Mouse (Mus musculus) cerebellum, adult 2 months (tissue): ENCODE measurements at regions not wholly inside any gene's neighbourhood (a gene's known extent, or its start where the extent isn't known, plus 50 kb on each side); places are given as distances from the start of the nearest gene placed in this dataset.

ENCODE experiments used
- DNase-seq, 2 experiments: peaks; one replicate each; pipeline ENCODE4 v3.0.0; 2021
- H3K27ac ChIP-seq: fragments of 200-500 bp; 2 replicates; pipeline ENCODE4 v1.5.1; 2012; ENCODE audit warnings: low read length, control low read depth, inconsistent platforms; ENCODE audit not compliant: insufficient read depth
- H3K27me3 ChIP-seq: fragments of 200-500 bp; 2 replicates; pipeline ENCODE4 v1.6.1; 2012; ENCODE audit warnings: inconsistent platforms, mild to moderate bottlenecking, low read length, moderate library complexity; ENCODE audit not compliant: control insufficient read depth, insufficient read depth
- H3K4me1 ChIP-seq: fragments of 200-500 bp; 2 replicates; pipeline ENCODE4 v1.6.1; 2011; ENCODE audit warnings: low read length; ENCODE audit not compliant: control insufficient read depth, insufficient read depth
- H3K4me3 ChIP-seq: fragments of 200-500 bp; replicated peaks from 2 replicates; pipeline ENCODE3; 2011; ENCODE audit warnings: mild to moderate bottlenecking, low read depth, low read length, control low read depth; ENCODE audit not compliant: insufficient read depth
- CTCF ChIP-seq: fragments of 200-500 bp; IDR thresholded peaks from 2 replicates; pipeline ENCODE4 v1.5.1; 2011; ENCODE audit warnings: low read depth, mild to moderate bottlenecking, control low read depth, low read length, moderate library complexity, borderline replicate concordance; ENCODE audit not compliant: insufficient read depth
- POLR2A ChIP-seq: fragments of 200-500 bp; IDR thresholded peaks from 2 replicates; pipeline ENCODE4 v1.6.1; 2011; ENCODE audit warnings: low read length, control low read depth, borderline replicate concordance; ENCODE audit not compliant: insufficient read depth
- WGBS: fragments of 180-500 bp; shearing (Covaris S2); methylation state at CpG from one replicate; pipeline ENCODE4 v1.1.7; 2018; 5-methylcytosine and 5-hydroxymethylcytosine counted together

- no peak overlapping the region for H3K4me3 ChIP-seq
- no peak for TF ChIP-seq CTCF
- TF ChIP-seq POLR2A = no peak
- WGBS = 90% methylated on average over 6 of the region's 6 CpGs
- no peaks in the 10 kb centered on the region for H3K27me3 ChIP-seq
- H3K4me1 ChIP-seq = no peaks in the 10 kb centered on the region
- no peak overlapping the region for H3K27ac ChIP-seq
- no peak for DNase-seq
Observed at GRCm38 (mm10) chr13:57365096-57365495, 469.3 kb upstream of the Trpc7 start.

GRCm38 (mm10) chr13:57364396-57364795 is 468.6 kb upstream of the Trpc7 start:
- no peaks in the 10 kb centered on the region for H3K4me1 ChIP-seq
- H3K4me3 ChIP-seq = no peak overlapping the region
- DNase-seq = no peak
- TF ChIP-seq POLR2A (no peak), CTCF (no peak)
- H3K27ac ChIP-seq = no peak overlapping the region
- H3K27me3 ChIP-seq = no peaks in the 10 kb centered on the region
- 100% methylated on average over 2 of the region's 2 CpGs for WGBS

GRCm38 (mm10) chr13:57362563-57362962 is 466.8 kb upstream of the Trpc7 start:
- TF ChIP-seq POLR2A (no peak), CTCF (no peak)
- 27% methylated on average over 6 of the region's 6 CpGs for WGBS
- no peak overlapping the region for H3K27ac ChIP-seq

DNA sequence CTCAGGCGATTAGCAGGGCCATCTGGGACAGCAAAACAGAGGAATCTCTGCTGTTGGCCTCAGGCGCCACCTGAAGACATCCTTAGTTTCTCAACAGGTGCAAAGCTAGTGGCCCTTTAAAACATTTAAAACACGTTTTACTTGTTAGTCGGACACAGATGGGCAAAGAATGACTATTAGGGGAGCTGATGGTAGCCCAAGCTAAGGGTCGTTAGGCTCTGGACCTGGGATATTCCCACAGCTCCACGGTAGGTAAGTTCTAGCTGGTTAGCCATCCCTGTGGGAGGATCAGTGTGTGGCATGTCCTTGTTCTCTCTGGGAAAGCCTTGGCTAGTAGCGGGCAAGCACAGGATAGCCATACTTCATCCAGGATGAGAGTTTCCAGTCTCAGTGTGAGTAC is 465.5 kb upstream of the Trpc7 start:
- 84% methylated on average over 7 of the region's 7 CpGs for WGBS
- H3K4me1 ChIP-seq = no peaks in the 10 kb centered on the region
- H3K4me3 ChIP-seq = no peak overlapping the region
- TF ChIP-seq CTCF (no peak), POLR2A (no peak)
- no peak overlapping the region for H3K27ac ChIP-seq
- H3K27me3 ChIP-seq = no peaks in the 10 kb centered on the region
- no peak for DNase-seq

More at GRCm38 (mm10) chr13:57362563-57362962, 466.8 kb upstream of the Trpc7 start:
- DNase-seq = no peak
- H3K4me1 ChIP-seq = no peaks in the 10 kb centered on the region
- no peak overlapping the region for H3K4me3 ChIP-seq
- H3K27me3 ChIP-seq = no peaks in the 10 kb centered on the region

DNA sequence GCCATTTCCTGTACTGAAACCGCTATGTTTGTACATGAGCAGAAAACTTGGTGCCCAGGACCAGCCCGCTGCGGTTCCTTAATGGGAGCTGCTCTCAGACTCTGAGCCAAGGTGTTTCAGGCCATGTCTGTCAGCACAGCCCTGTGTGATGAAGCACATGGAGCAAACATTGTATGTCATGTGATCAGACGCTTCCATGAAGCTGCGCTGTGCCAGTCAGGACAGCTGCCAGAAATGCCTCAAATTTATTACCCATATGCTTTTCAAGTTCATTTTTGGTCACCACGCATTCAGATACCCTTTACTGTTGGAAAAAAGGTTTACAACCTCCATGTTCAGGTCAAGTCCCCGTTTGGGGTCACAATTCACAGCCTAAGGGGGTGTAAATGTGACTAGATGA is 458.8 kb upstream of the Trpc7 start:
- Histone ChIP-seq H3K27ac (no peak overlapping the region), H3K4me3 (no peak overlapping the region), H3K27me3 (no peaks in the 10 kb centered on the region), H3K4me1 (no peaks in the 10 kb centered on the region)
- TF ChIP-seq POLR2A (no peak), CTCF (no peak)
- 50% methylated on average over 7 of the region's 7 CpGs for WGBS
- DNase-seq = no peak

DNA sequence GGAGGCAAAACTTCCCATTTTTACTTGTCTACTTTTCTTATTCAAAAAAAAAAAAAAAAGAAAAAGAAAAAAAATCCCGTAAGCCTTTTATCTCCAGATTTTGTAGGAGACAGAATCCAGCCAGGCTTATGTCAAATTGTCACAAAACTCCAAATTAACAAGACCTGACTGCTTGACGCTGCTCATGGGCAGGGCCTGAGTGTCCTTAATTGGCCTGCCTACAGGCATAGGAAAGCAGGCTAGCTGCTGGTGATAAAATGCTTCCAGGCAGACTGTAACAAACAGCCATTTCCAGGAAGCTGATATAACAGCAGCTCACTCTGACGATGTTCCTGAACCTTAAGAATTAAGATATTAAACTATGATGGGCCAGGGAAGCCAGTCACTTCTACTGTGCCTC is 458.2 kb upstream of the Trpc7 start:
- Histone ChIP-seq H3K27ac (no peak overlapping the region), H3K4me1 (no peaks in the 10 kb centered on the region), H3K27me3 (no peaks in the 10 kb centered on the region), H3K4me3 (no peak overlapping the region)
- no peak for DNase-seq
- no peak for TF ChIP-seq POLR2A
- no peak for TF ChIP-seq CTCF
- 59% methylated on average over 3 of the region's 3 CpGs for WGBS

GRCm38 (mm10) chr13:57350828-57351227 is 455.0 kb upstream of the Trpc7 start:
- no peaks in the 10 kb centered on the region for H3K27me3 ChIP-seq
- H3K4me3 ChIP-seq = no peak overlapping the region
- TF ChIP-seq POLR2A = no peak
- no peak for TF ChIP-seq CTCF
- 58% methylated on average over 2 of the region's 2 CpGs for WGBS
- H3K4me1 ChIP-seq = no peaks in the 10 kb centered on the region
- H3K27ac ChIP-seq = no peak overlapping the region
- no peak for DNase-seq

GRCm38 (mm10) chr13:57338676-57339075 is 442.9 kb upstream of the Trpc7 start:
- 48% methylated on average over 6 of the region's 6 CpGs for WGBS
- no peak for DNase-seq
- TF ChIP-seq POLR2A = no peak
- TF ChIP-seq CTCF = no peak

More at GRCm38 (mm10) chr13:57338676-57339075, 442.9 kb upstream of the Trpc7 start:
- no peaks in the 10 kb centered on the region for H3K4me1 ChIP-seq
- H3K4me3 ChIP-seq = no peak overlapping the region
- H3K27me3 ChIP-seq = no peaks in the 10 kb centered on the region
- no peak overlapping the region for H3K27ac ChIP-seq
